In genomic region chr11:53351943-53352590, GRCm38 (mm10) we compare ENCODE assay signal across 8 mouse cellular contexts. TPM values are rescaled to one million over a fixed set of nuclear protein-coding genes. Genes with fewer than 3 reads are reported as not detected.
A peak's percentile ranks its signal among the peaks of the same experiment; 100 is the strongest.
DNase-seq lines count a peak whose midpoint lies in the region; ATAC-seq and TF ChIP-seq lines count a peak whose summit lies in the region.

No protein-coding gene starts in this region.

- peak overlapping the region; percentile 99 for H3K4me3 ChIP-seq in heart, embryonic 10.5 days
- peak overlapping the region; percentile 84 to 98 for H3K4me3 ChIP-seq in ES-E14 (ENCODE audit: insufficient read depth in 1 of 2, low read depth in 1 of 2, low read length in 2 of 2, poor library complexity in 1 of 2, severe bottlenecking in 1 of 2)
- peak overlapping the region; percentile 94 for H3K4me3 ChIP-seq in forebrain, embryonic 16.5 days (replicated peaks; ENCODE audit: low read length)
- H3K4me3 ChIP-seq in liver, embryonic 13.5 days (replicated peaks) = peak overlapping the region; percentile 89
- peak overlapping the region; percentile 92 for H3K4me3 ChIP-seq in stomach, postnatal 0 days (ENCODE audit: low read depth, low read length)

- peaks cover 4% of the 10 kb centered on the region; the same call in 1 of the 2 replicates for H3K4me1 ChIP-seq in heart, embryonic 10.5 days
- H3K4me1 ChIP-seq in ES-E14 (ENCODE audit: control insufficient read depth in 2 of 2, insufficient read depth in 2 of 2, low read length in 2 of 2, poor library complexity in 1 of 2) = peaks cover 4 to 9% of the 10 kb centered on the region in 2 experiments; a peak in 3 of 4 replicates
- H3K4me1 ChIP-seq in forebrain, embryonic 16.5 days (replicated peaks; ENCODE audit: control insufficient read depth, insufficient read depth, low read length) = peaks cover 7% of the 10 kb centered on the region
- H3K4me1 ChIP-seq in liver, embryonic 13.5 days (replicated peaks) = peaks cover 34% of the 10 kb centered on the region
- peaks cover 3% of the 10 kb centered on the region; the same call in 1 of the 2 replicates for H3K4me1 ChIP-seq in stomach, postnatal 0 days (replicated peaks; ENCODE audit: control insufficient read depth, insufficient read depth)

- ATAC-seq in forebrain, embryonic 16.5 days = no peak
- ATAC-seq in liver, embryonic 13.5 days (ENCODE audit: low read depth) = no peak
- no peak for ATAC-seq in stomach, postnatal 0 days (ENCODE audit: low FRiP score, low TSS enrichment)
- ATAC-seq in megakaryocyte-erythroid progenitor cell, adult 5-6 weeks (replicated peaks; ENCODE audit: low FRiP score, low TSS enrichment, poor library complexity, severe bottlenecking) = no peak

- no peaks in the 10 kb centered on the region for H3K9me3 ChIP-seq in heart, embryonic 10.5 days
- H3K9me3 ChIP-seq in ES-E14 (ENCODE audit: control insufficient read depth, insufficient read depth, low read depth, low read length) = no peaks in the 10 kb centered on the region
- no peaks in the 10 kb centered on the region for H3K9me3 ChIP-seq in forebrain, embryonic 16.5 days (ENCODE audit: control insufficient read depth, low read length)
- no peaks in the 10 kb centered on the region for H3K9me3 ChIP-seq in liver, embryonic 13.5 days (replicated peaks)
- no peaks in the 10 kb centered on the region for H3K9me3 ChIP-seq in stomach, postnatal 0 days (ENCODE audit: control insufficient read depth, low read length)

- peak overlapping the region; percentile 98 for H3K9ac ChIP-seq in ES-E14 (ENCODE audit: insufficient read depth, low read depth, low read length, poor library complexity, severe bottlenecking)
- H3K9ac ChIP-seq in forebrain, embryonic 16.5 days (replicated peaks; ENCODE audit: low read depth, low read length) = peak overlapping the region; percentile 97
- H3K9ac ChIP-seq in liver, embryonic 13.5 days = peak overlapping the region; percentile 94
- peak overlapping the region; percentile 100 for H3K9ac ChIP-seq in stomach, postnatal 0 days (ENCODE audit: low read length)

- peak overlapping the region; percentile 99 for H3K27ac ChIP-seq in heart, embryonic 10.5 days
- peak overlapping the region; percentile 98 for H3K27ac ChIP-seq in ES-E14 (ENCODE audit: insufficient read depth, low read depth, low read length, poor library complexity, severe bottlenecking)
- peak overlapping the region; percentile 98 for H3K27ac ChIP-seq in forebrain, embryonic 16.5 days (ENCODE audit: low read length)
- peak overlapping the region; percentile 94 for H3K27ac ChIP-seq in liver, embryonic 13.5 days
- H3K27ac ChIP-seq in stomach, postnatal 0 days (replicated peaks) = peak overlapping the region; percentile 100

- TF ChIP-seq EP300 in stomach, postnatal 0 days (optimal IDR thresholded peaks at IDR 0.05) = no peak

- 5% methylated on average over 14 of the region's 14 CpGs for WGBS in heart, embryonic 10.5 days
- WGBS in forebrain, embryonic 16.5 days = 1% methylated on average over 14 of the region's 14 CpGs
- 9% methylated on average over 14 of the region's 14 CpGs for WGBS in liver, embryonic 13.5 days (ENCODE audit: insufficient replicate concordance)
- 3% methylated on average over 14 of the region's 14 CpGs for WGBS in stomach, postnatal 0 days

- H3K4me2 ChIP-seq in forebrain, embryonic 16.5 days (ENCODE audit: low read length) = peak overlapping the region; percentile 72
- peak overlapping the region; percentile 92 for H3K4me2 ChIP-seq in liver, embryonic 13.5 days
- H3K4me2 ChIP-seq in stomach, postnatal 0 days (replicated peaks; ENCODE audit: low read depth) = peak overlapping the region; percentile 67

- DNase-seq in heart, embryonic 10.5 days (ENCODE audit: low spot score) = no peak
- no peak for DNase-seq in heart, adult 9 months (ENCODE audit: low spot score in 2 of 2)
- no peak for DNase-seq in ES-E14 (ENCODE audit: low read depth, low spot score)
- DNase-seq in liver, embryonic 13.5 days = no peak
- no peak for DNase-seq in stomach, postnatal 0 days (ENCODE audit: low spot score)
- no peak for DNase-seq in layer of hippocampus, adult 8-10 months (ENCODE audit: low spot score in 2 of 2)

- no peak for TF ChIP-seq CTCF in stomach, postnatal 0 days (IDR thresholded peaks at IDR 0.05; ENCODE audit: low read depth)

- H3K27me3 ChIP-seq in heart, embryonic 10.5 days (ENCODE audit: insufficient read depth, poor library complexity, severe bottlenecking) = no peaks in the 10 kb centered on the region
- no peaks in the 10 kb centered on the region for H3K27me3 ChIP-seq in forebrain, embryonic 16.5 days (replicated peaks; ENCODE audit: control insufficient read depth, insufficient read depth, low read length)
- H3K27me3 ChIP-seq in liver, embryonic 13.5 days = peaks cover 4% of the 10 kb centered on the region
- H3K27me3 ChIP-seq in stomach, postnatal 0 days (ENCODE audit: control insufficient read depth, insufficient read depth, low read length) = no peaks in the 10 kb centered on the region

- H3K36me3 ChIP-seq in heart, embryonic 10.5 days = peaks cover 12% of the 10 kb centered on the region; the same call in 1 of the 2 replicates
- H3K36me3 ChIP-seq in ES-E14 (ENCODE audit: control insufficient read depth, insufficient read depth, low read length, poor library complexity, severe bottlenecking) = no peaks in the 10 kb centered on the region
- no peaks in the 10 kb centered on the region for H3K36me3 ChIP-seq in forebrain, embryonic 16.5 days (ENCODE audit: control insufficient read depth, insufficient read depth)
- H3K36me3 ChIP-seq in liver, embryonic 13.5 days = peaks cover 2% of the 10 kb centered on the region; the same call in 1 of the 2 replicates
- no peaks in the 10 kb centered on the region for H3K36me3 ChIP-seq in stomach, postnatal 0 days (ENCODE audit: control insufficient read depth, insufficient read depth, low read length)

- in situ Hi-C loops in ES-E14 (cut with MboI; ENCODE audit: low sequenced_read_pairs in 2 of 2, unreplicated experiment in 2 of 2) = no loop called here

TF ChIP-seq in ES-E14, 5 proteins besides CTCF, POLR2A, EP300 and RAD21:
- no peak for TF ChIP-seq ZC3H11A (IDR thresholded peaks at IDR 0.05; ENCODE audit: borderline replicate concordance, low read depth, low read length)
- TF ChIP-seq HCFC1 (IDR thresholded peaks at IDR 0.05; ENCODE audit: borderline replicate concordance, insufficient read depth, low read length) = no peak
TF ChIP-seq in ES-E14: peak in this region for 0.

RNA-seq across cellular contexts. Expression of gene Aff4, which starts 1.4 kb away (rescaled TPM):
- 30.5 and 36.7 TPM in 2 replicates for polyA plus RNA-seq in heart, embryonic 10.5 days (2016; fragmentation: Nextera tagmentation; extraction: Ambion mirVana)
- 82.2 and 97.2 TPM in 2 replicates for total RNA-seq in ES-E14 (2012; rRNA removed)
- polyA plus RNA-seq in forebrain, embryonic 16.5 days (2015; fragmentation: Nextera tagmentation; extraction: Ambion mirVana) = 62.0 and 68.8 TPM in 2 replicates
- polyA plus RNA-seq in liver, embryonic 13.5 days (2015; fragmentation: Nextera tagmentation; extraction: Ambion mirVana) = 6.5 and 9.4 TPM in 2 replicates
- polyA plus RNA-seq in stomach, postnatal 0 days (2015; fragmentation: Nextera tagmentation; extraction: Ambion mirVana) = 18.5 and 28.5 TPM in 2 replicates
- 55.8 and 78.3 TPM in 2 replicates for total RNA-seq in megakaryocyte-erythroid progenitor cell, adult 5-6 weeks (2014; fragmentation: Nextera tagmentation)
- total RNA-seq in megakaryocyte-erythroid progenitor cell, adult 5-6 weeks (2017) = 39.1 and 45.0 TPM in 2 replicates
- 100 to 1,000 TPM; 195 to 259 (median 219) TPM for total RNA-seq in layer of hippocampus, adult 8-10 months (2022)

RNA-seq across cellular contexts. Expression of gene Zcchc10, which starts 27.6 kb away (rescaled TPM):
- polyA plus RNA-seq in heart, embryonic 10.5 days (2016; fragmentation: Nextera tagmentation; extraction: Ambion mirVana) = 19.2 and 21.9 TPM in 2 replicates
- total RNA-seq in ES-E14 (2012; rRNA removed) = 8.4 and 12.9 TPM in 2 replicates
- polyA plus RNA-seq in forebrain, embryonic 16.5 days (2015; fragmentation: Nextera tagmentation; extraction: Ambion mirVana) = 14.1 and 15.1 TPM in 2 replicates
- polyA plus RNA-seq in liver, embryonic 13.5 days (2015; fragmentation: Nextera tagmentation; extraction: Ambion mirVana) = 15.1 and 18.9 TPM in 2 replicates
- polyA plus RNA-seq in stomach, postnatal 0 days (2015; fragmentation: Nextera tagmentation; extraction: Ambion mirVana) = 11.6 and 12.4 TPM in 2 replicates
- 14.9 and 27.5 TPM in 2 replicates for total RNA-seq in megakaryocyte-erythroid progenitor cell, adult 5-6 weeks (2014; fragmentation: Nextera tagmentation)
- 3.8 and 8.7 TPM in 2 replicates for total RNA-seq in megakaryocyte-erythroid progenitor cell, adult 5-6 weeks (2017)
- 10 to 100 TPM in 2 of 4 experiments, 1 to 10 TPM in 2; 9.6 to 17.5 (median 11.0) TPM for total RNA-seq in layer of hippocampus, adult 8-10 months (2022)

RNA-seq across cellular contexts. Expression of gene Hspa4, which starts 51.8 kb away (rescaled TPM):
- polyA plus RNA-seq in heart, embryonic 10.5 days (2016; fragmentation: Nextera tagmentation; extraction: Ambion mirVana) = 98.3 and 109 TPM in 2 replicates
- 182 and 280 TPM in 2 replicates for total RNA-seq in ES-E14 (2012; rRNA removed)
- polyA plus RNA-seq in forebrain, embryonic 16.5 days (2015; fragmentation: Nextera tagmentation; extraction: Ambion mirVana) = 52.6 and 55.2 TPM in 2 replicates
- 67.8 and 84.7 TPM in 2 replicates for polyA plus RNA-seq in liver, embryonic 13.5 days (2015; fragmentation: Nextera tagmentation; extraction: Ambion mirVana)
- 53.6 and 59.9 TPM in 2 replicates for polyA plus RNA-seq in stomach, postnatal 0 days (2015; fragmentation: Nextera tagmentation; extraction: Ambion mirVana)
- 114 and 126 TPM in 2 replicates for total RNA-seq in megakaryocyte-erythroid progenitor cell, adult 5-6 weeks (2014; fragmentation: Nextera tagmentation)
- total RNA-seq in megakaryocyte-erythroid progenitor cell, adult 5-6 weeks (2017) = 598 and 714 TPM in 2 replicates
- 100 to 1,000 TPM; 148 to 190 (median 168) TPM for total RNA-seq in layer of hippocampus, adult 8-10 months (2022)
